Mouse (Mus musculus) natural killer cell, adult 2 months (primary cell): ENCODE results near the gene Slc46a3.
"Not testable (repeated sequence)": the region's sequence is repeated elsewhere in the genome, so short reads cannot be mapped to it uniquely, and the experiment has no call there.

Experiments used
- DNase-seq, 2 experiments: peaks; one replicate each; pipeline ENCODE4 v3.0.0; 2022; ENCODE audit warnings: low spot score in 2 of 2

The Slc46a3 gene

GRCm38 (mm10) chr5:147894455-147895076, at the start of gene Slc46a3:
Gene Slc46a3 (minus strand): TSS chr5:147894815.
- DNase-seq: peak; percentile 94 to 97

- DNase-seq: no peak
Observed at GRCm38 (mm10) chr5:147939226-147939625, 44.6 kb upstream of the Slc46a3 start.

GRCm38 (mm10) chr5:147935096-147935495, 40.5 kb upstream of the Slc46a3 start:
- DNase-seq: no peak

GRCm38 (mm10) chr5:147928668-147929497, 34.3 kb upstream of the Slc46a3 start:
- no peak for DNase-seq

GRCm38 (mm10) chr5:147925935-147926604, 31.5 kb upstream of the Slc46a3 start:
- peak in 1 of 2 experiments; percentile 11 for DNase-seq

- no peak for DNase-seq
Observed at GRCm38 (mm10) chr5:147924621-147925020, 30.0 kb upstream of the Slc46a3 start.

- no peak for DNase-seq
Observed at GRCm38 (mm10) chr5:147918044-147918846, 23.6 kb upstream of the Slc46a3 start.

GRCm38 (mm10) chr5:147916171-147916570, 21.6 kb upstream of the Slc46a3 start:
- no peak for DNase-seq

GRCm38 (mm10) chr5:147915038-147915566, 20.5 kb upstream of the Slc46a3 start:
- DNase-seq: no peak

- no peak for DNase-seq
Observed at GRCm38 (mm10) chr5:147913241-147913842, 18.7 kb upstream of the Slc46a3 start.

- DNase-seq: no peak
Observed at GRCm38 (mm10) chr5:147911744-147912143, 17.1 kb upstream of the Slc46a3 start.

- no peak for DNase-seq
Observed at GRCm38 (mm10) chr5:147910807-147911509, 16.3 kb upstream of the Slc46a3 start.

GRCm38 (mm10) chr5:147907851-147908250, 13.2 kb upstream of the Slc46a3 start:
- no peak for DNase-seq

GRCm38 (mm10) chr5:147907144-147907543, 12.5 kb upstream of the Slc46a3 start:
- no peak for DNase-seq

GRCm38 (mm10) chr5:147903166-147903565, 8.6 kb upstream of the Slc46a3 start:
- no peak for DNase-seq

GRCm38 (mm10) chr5:147902008-147902757, 7.6 kb upstream of the Slc46a3 start:
- no peak for DNase-seq

- DNase-seq: peak in 1 of 2 experiments; percentile 44
Observed at GRCm38 (mm10) chr5:147898968-147899549, 4.4 kb upstream of the Slc46a3 start.

- DNase-seq: no peak
Observed at GRCm38 (mm10) chr5:147898254-147898653, 3.6 kb upstream of the Slc46a3 start.

GRCm38 (mm10) chr5:147896501-147896900, 1.9 kb upstream of the Slc46a3 start:
- not testable (repeated sequence) for DNase-seq
